Mouse (Mus musculus) C2C12 (cell line): ENCODE results near the gene Afap1.

Experiments
- CEBPB ChIP-seq: IDR thresholded peaks from one replicate; pipeline ENCODE4 v1.6.1; 2011; ENCODE audit warnings: low read depth, mild to moderate bottlenecking, control low read depth, moderate library complexity
- CTCF ChIP-seq: IDR thresholded peaks from one replicate; pipeline ENCODE4 v1.5.1; 2011; ENCODE audit not compliant: control insufficient read depth, insufficient read depth, insufficient read length
- FOSL1 ChIP-seq: IDR thresholded peaks from one replicate; pipeline ENCODE4 v1.8.0; 2011; ENCODE audit warnings: mild to moderate bottlenecking, low read length; ENCODE audit not compliant: poor library complexity, insufficient read depth, severe bottlenecking
- MAX ChIP-seq: IDR thresholded peaks from one replicate; pipeline ENCODE4 v1.6.1; 2011; ENCODE audit warnings: mild to moderate bottlenecking, control low read depth
- MYOD1 ChIP-seq: IDR thresholded peaks from one replicate; pipeline ENCODE4 v1.6.1; 2011; ENCODE audit warnings: low read depth; ENCODE audit not compliant: control insufficient read depth, insufficient read length
- MYOG ChIP-seq: IDR thresholded peaks from one replicate; pipeline ENCODE4 v1.6.1; 2011; ENCODE audit not compliant: control insufficient read depth, insufficient read length; ENCODE audit errors: extremely low read depth
- USF1 ChIP-seq: IDR thresholded peaks from one replicate; pipeline ENCODE4 v1.6.1; 2011; ENCODE audit warnings: low read depth, mild to moderate bottlenecking, control low read depth, moderate library complexity

DNA sequence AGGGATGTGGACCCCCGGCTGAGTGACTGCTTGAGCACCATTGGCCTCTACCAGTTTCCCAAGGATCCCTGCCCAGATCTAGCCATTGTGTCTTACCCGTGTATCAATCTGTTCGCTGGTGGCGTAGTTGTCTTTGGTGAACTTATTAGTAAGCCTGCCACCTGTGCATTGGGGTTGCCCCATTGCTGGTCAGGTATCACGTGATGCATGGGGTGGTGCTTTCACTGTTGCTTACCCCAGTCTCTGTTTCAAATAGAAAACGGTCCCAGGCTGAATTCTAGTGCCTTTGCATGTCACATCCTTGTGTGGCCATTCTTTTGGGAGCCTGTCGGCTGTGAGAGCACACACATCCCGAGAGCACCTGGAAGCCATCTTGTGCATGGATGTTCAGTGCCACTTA, 95.0 kb downstream of the Afap1 start:
- no peak for TF ChIP-seq CTCF
- no peak for TF ChIP-seq FOSL1
- TF ChIP-seq MYOG: no peak
- no peak for TF ChIP-seq USF1
- no peak for TF ChIP-seq MYOD1
- no peak for TF ChIP-seq CEBPB
- no peak for TF ChIP-seq MAX
